Mouse (Mus musculus): ENCODE results near the gene Sec14l1. TPM values are rescaled to one million over a fixed set of nuclear protein-coding genes. Genes with fewer than 3 reads are reported as not detected.
A peak's percentile ranks its signal among the peaks of the same experiment; 100 is the strongest.
"Not testable (repeated sequence)": the region's sequence is repeated elsewhere in the genome, so short reads cannot be mapped to it uniquely, and the experiment has no call there.

Gene Sec14l1
- polyA plus RNA-seq, 1 experiment from 2014 or later: 53.4 TPM

DNA sequence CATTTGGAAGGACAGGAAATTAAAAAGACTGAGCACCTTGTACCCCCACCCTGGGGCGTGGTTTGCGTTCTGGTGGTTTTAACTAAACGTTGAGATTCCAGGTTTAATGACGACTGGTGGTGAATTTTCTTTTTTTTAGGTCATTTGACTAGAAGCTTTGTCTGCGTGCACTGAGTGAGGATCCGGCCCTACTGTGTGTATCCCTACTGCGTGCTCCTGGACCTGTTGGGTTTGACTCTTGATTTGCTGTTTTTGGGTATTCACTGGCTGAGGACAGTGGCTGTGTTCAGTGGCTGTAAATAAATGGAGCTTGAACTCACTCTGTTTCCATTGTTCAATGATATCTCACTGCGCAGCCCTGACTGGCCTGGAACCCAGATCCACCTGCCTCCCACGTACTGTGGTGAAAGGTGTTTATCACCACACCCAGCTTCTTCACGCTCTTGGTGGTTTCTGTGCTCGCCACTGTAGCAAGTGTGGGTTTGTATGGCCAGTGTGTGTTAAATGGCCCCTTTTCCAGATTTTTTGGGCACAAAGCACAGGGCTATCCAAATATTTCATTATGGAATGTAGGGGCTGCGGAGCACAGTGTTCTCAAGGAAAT, 36.2 kb upstream of the Sec14l1 start:
- no peak for ATAC-seq (ENCODE audit: insufficient number of reproducible peaks, low FRiP score)
- Histone ChIP-seq H3K36me3 (peaks cover 36% of the 10 kb centered on the region), H3K27me3 (replicated peaks) (no peaks in the 10 kb centered on the region), H3K4me2 (no peak overlapping the region), H3K9ac (no peak overlapping the region), H3K9me3 (replicated peaks) (no peaks in the 10 kb centered on the region), H3K27ac (ENCODE audit: poor library complexity, severe bottlenecking) (no peak overlapping the region), H3K4me3 (no peak overlapping the region), H3K4me1 (replicated peaks) (peaks cover 63% of the 10 kb centered on the region)
- 88% methylated on average over 12 of the region's 12 CpGs for WGBS

DNA sequence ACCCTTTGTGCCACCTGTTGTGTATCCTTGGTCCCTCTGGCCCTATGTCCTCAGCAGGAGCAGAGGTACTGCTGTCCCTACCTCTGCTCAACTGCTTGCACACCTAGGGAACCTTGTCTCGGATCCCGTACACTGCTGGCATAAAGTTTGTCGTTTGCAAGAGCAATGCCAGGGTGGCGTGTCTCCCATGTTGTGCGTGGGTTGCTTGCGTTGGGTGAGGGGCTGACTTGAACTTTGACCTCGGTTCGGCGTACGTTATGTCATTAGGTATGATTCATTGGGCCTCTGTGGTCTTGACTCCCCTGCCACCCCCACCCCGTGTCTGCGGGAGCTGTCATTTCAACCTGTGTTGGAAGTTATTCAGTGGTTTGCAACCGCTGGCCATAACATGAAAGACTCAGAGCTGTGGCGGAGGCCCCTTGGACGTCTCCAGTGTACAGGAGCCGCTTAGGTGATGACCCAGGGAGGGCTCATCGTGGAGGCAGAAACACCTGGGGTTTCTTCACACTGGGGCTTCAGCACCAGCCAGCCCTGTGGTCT, 35.2 kb upstream of the Sec14l1 start:
- Histone ChIP-seq H3K36me3 (peaks cover 36% of the 10 kb centered on the region), H3K4me2 (no peak overlapping the region), H3K4me1 (replicated peaks) (peaks cover 63% of the 10 kb centered on the region), H3K4me3 (no peak overlapping the region), H3K27me3 (replicated peaks) (no peaks in the 10 kb centered on the region), H3K9me3 (replicated peaks) (no peaks in the 10 kb centered on the region), H3K9ac (0 out of 2 replicates have a peak overlapping the region, but pooled peaks have one; percentile 34), H3K27ac (ENCODE audit: poor library complexity, severe bottlenecking) (no peak overlapping the region)
- ATAC-seq (ENCODE audit: insufficient number of reproducible peaks, low FRiP score): no peak
- WGBS: 88% methylated on average over 17 of the region's 17 CpGs

DNA sequence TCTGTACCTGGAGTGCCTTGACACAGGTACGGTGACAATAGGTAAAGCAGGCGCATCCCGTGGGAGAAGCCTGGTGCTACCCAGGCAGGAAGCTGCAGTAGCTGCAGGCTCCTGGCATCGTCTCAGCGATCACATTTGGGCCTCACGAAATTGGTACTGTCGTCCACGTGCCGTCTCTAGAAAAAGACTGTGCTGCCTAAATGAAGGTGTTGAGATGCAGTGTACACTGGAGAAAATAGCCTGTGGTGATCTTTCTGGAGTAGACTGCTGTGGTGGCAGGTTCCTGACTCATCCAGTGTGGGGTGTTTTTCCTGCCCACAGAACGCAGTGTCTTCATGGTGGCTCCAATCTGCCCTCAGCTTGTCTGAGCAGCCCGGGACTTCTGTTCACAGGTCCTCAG, 34.8 kb upstream of the Sec14l1 start:
- no peak overlapping the region for H3K4me2 ChIP-seq
- 0 out of 2 replicates have a peak overlapping the region, but pooled peaks have one; percentile 34 for H3K9ac ChIP-seq
- no peak overlapping the region for H3K4me3 ChIP-seq
- 88% methylated on average over 11 of the region's 11 CpGs for WGBS
- peak overlapping the region; percentile 82; the same call in 1 of the 2 replicates for H3K27ac ChIP-seq (ENCODE audit: poor library complexity, severe bottlenecking)
- H3K4me1 ChIP-seq (replicated peaks): peaks cover 63% of the 10 kb centered on the region
- H3K27me3 ChIP-seq (replicated peaks): no peaks in the 10 kb centered on the region
- H3K36me3 ChIP-seq: peaks cover 36% of the 10 kb centered on the region
- ATAC-seq (ENCODE audit: insufficient number of reproducible peaks, low FRiP score): no peak
- H3K9me3 ChIP-seq (replicated peaks): no peaks in the 10 kb centered on the region

DNA sequence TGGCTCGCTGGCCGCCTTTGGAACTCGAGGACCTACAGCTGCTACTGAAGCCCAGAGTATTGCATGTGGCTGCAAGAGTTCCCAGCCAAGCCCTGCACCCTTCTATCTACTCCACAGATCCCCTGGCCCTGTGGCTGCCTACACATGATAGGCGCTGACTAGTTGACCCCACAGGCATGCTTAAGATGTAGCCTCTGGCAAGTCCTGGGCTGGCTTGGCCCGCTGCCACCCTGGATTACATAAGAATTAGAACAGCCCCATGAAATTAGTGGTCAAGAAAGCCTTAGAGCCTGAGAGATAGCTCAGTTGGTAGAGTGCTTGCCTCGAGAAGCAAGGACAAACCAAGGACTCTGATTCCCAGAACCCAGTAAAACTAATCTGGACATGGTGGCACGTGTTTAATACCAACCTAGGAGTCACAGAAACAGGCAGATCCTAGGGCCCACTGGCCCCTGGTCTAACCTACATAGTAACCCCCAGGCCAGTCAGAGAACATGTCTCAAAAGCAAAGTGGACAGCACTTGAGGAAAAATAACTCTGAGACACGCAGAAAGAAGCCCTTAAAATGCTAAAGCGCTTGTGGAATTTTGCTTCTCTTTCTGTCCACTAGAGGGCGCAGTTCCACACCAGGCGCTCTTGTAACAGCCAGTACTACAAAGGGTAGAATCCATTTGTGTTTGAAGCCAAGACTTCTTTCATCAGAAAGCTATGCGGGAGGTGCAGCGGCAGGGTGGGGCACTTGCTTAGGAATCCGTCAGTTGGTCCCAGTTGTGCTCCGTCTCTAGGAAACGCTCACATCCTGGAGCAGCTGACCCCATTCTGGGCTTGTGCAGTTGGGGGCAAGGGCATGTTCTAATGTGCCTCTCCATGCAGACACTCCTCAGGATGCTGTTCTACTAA, 33.6 kb upstream of the Sec14l1 start:
- peak overlapping the region; percentile 38 for H3K4me2 ChIP-seq
- no peaks in the 10 kb centered on the region for H3K9me3 ChIP-seq (replicated peaks)
- no peak overlapping the region for H3K4me3 ChIP-seq
- peaks cover 56% of the 10 kb centered on the region for H3K4me1 ChIP-seq (replicated peaks)
- peak; percentile 68 for ATAC-seq (ENCODE audit: insufficient number of reproducible peaks, low FRiP score)
- H3K36me3 ChIP-seq: peaks cover 36% of the 10 kb centered on the region
- WGBS: 20% methylated on average over 16 of the region's 16 CpGs
- H3K27me3 ChIP-seq (replicated peaks): no peaks in the 10 kb centered on the region
- peak overlapping the region; percentile 82 for H3K27ac ChIP-seq (ENCODE audit: poor library complexity, severe bottlenecking)
- 0 out of 2 replicates have a peak overlapping the region, but pooled peaks have one; percentile 40 for H3K9ac ChIP-seq

DNA sequence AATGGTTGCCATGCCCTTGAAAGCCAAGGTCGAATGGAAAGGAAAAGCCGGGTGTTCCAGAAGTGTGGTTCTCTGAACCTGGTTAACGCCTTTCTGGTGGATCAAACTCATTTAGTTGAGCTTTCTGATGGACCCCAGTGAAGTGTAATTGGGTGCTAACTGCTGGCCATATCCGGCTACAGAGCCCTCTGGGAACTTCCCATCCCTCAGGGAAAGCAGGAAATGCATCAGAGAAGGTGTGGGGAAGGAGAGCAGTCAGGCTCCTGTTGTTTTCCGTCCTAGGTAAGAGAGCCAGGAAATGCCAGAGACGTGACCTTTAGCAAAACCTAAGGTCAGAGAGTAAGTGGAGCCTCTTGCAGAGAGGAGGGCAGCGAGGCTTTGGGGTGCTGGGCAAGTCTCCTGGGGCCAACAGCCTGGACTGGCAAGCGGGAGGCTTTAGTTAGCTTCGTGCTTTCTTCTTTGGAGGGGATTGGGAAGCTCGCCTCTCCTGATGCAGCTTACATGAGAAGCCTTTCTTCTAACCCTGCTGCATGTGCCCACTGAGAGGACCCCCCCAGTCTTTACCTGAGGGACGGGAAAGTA, 32.5 kb upstream of the Sec14l1 start:
- no peaks in the 10 kb centered on the region for H3K27me3 ChIP-seq (replicated peaks)
- H3K36me3 ChIP-seq: peaks cover 36% of the 10 kb centered on the region
- WGBS: 55% methylated on average over 11 of the region's 11 CpGs
- H3K9me3 ChIP-seq (replicated peaks): no peaks in the 10 kb centered on the region
- peak overlapping the region; percentile 82 for H3K27ac ChIP-seq (ENCODE audit: poor library complexity, severe bottlenecking)
- no peak overlapping the region for H3K4me3 ChIP-seq
- no peak overlapping the region for H3K4me2 ChIP-seq
- peak overlapping the region; percentile 37; the same call in 1 of the 2 replicates for H3K9ac ChIP-seq
- no peak for ATAC-seq (ENCODE audit: insufficient number of reproducible peaks, low FRiP score)
- H3K4me1 ChIP-seq (replicated peaks): peaks cover 57% of the 10 kb centered on the region

DNA sequence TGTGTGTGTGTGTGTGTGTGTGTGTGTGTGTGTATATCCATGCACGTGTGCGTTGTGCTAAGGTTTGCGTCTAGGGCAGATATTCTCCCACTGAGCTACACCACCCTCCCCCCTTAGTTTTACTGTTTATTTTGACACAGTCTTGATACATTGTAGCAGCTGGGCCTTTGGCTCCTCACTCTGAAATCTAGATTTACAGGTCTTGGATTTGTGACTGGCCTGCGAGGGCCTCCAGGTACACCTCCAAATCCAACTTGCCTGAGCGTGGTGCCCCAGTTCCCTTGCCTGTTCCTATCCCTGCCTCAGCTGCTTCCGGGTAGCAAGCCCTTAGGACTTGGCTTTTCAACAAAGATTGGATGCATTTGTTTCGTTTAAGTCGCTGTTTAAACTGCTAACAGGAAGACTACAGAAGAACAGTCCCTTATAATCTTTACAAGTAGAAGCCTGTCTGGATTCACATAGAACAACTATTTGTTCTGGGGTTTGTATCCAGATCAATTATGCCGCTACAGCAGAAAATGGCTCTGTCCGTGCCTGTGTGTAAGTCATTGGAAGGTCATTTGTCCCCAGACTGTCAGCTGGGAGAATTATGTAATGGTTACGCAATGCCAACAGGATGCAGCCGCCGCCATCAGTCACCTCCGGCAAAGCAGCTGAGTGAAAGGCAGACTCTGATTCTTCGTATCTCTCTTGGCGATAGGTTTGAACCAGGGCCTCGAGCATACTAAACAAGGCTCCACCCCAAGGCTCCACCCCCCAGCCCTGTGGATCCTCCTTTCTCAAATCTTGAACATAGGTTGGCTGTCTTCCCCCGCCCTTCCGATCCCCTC, 31.7 kb upstream of the Sec14l1 start:
- Histone ChIP-seq H3K27ac (ENCODE audit: poor library complexity, severe bottlenecking) (peak overlapping the region; percentile 82), H3K9ac (no peak overlapping the region), H3K4me3 (no peak overlapping the region), H3K36me3 (peaks cover 27% of the 10 kb centered on the region), H3K4me2 (no peak overlapping the region), H3K9me3 (replicated peaks) (no peaks in the 10 kb centered on the region), H3K27me3 (replicated peaks) (no peaks in the 10 kb centered on the region), H3K4me1 (replicated peaks) (peaks cover 57% of the 10 kb centered on the region)
- no peak for ATAC-seq (ENCODE audit: insufficient number of reproducible peaks, low FRiP score)
- WGBS: 78% methylated on average over 19 of the region's 19 CpGs

DNA sequence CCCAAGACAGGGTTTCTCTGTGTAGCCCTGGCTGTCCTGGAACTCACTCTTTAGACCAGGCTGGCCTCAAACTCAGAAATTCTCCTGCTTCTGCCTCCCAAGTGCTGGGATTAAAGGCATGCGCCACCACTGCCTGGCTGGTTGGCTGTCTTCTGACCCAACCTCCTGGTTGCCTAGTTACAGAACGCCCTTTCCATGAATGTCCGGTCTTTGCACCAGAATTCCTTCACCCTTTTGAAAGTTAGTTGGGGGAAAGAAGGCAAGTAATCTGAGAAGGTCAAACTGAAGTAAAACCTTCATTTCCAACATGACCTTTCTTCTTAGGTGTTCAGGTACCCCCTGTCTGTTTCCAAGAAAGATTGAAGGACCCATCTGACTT, 31.1 kb upstream of the Sec14l1 start:
- ATAC-seq (ENCODE audit: insufficient number of reproducible peaks, low FRiP score); H3K9ac ChIP-seq; H3K9me3 ChIP-seq (replicated peaks); H3K27ac ChIP-seq (ENCODE audit: poor library complexity, severe bottlenecking); H3K4me3 ChIP-seq; H3K4me2 ChIP-seq; H3K27me3 ChIP-seq (replicated peaks): not testable (repeated sequence)
- Histone ChIP-seq H3K36me3 (peaks cover 21% of the 10 kb centered on the region), H3K4me1 (replicated peaks) (peaks cover 57% of the 10 kb centered on the region)
- WGBS: 94% methylated on average over 3 of the region's 3 CpGs

DNA sequence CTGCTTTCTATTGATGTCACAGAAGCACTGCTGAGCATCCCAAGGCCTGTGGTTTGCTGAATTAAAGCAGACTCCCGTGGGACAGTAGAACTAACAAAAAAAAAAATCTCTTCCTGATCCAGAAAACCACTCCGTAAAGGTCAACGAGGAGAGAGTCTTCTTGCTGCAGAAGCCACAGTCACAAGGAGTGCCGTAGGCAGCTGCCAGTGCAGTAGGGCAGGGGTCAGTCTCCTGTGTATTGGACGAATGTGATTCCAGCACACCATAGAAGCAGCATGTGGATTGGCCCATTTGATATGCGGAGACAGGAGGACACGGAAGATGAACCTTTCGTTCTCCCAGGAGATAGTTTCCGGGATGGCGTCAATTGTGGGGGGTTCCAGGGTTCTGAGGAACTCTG, 28.8 kb upstream of the Sec14l1 start:
- WGBS: 88% methylated on average over 10 of the region's 10 CpGs
- Histone ChIP-seq H3K4me1 (replicated peaks) (peaks cover 51% of the 10 kb centered on the region), H3K36me3 (no peaks in the 10 kb centered on the region), H3K9ac (no peak overlapping the region), H3K4me3 (no peak overlapping the region), H3K4me2 (no peak overlapping the region), H3K9me3 (replicated peaks) (no peaks in the 10 kb centered on the region), H3K27me3 (replicated peaks) (no peaks in the 10 kb centered on the region), H3K27ac (ENCODE audit: poor library complexity, severe bottlenecking) (no peak overlapping the region)
- ATAC-seq (ENCODE audit: insufficient number of reproducible peaks, low FRiP score): no peak

DNA sequence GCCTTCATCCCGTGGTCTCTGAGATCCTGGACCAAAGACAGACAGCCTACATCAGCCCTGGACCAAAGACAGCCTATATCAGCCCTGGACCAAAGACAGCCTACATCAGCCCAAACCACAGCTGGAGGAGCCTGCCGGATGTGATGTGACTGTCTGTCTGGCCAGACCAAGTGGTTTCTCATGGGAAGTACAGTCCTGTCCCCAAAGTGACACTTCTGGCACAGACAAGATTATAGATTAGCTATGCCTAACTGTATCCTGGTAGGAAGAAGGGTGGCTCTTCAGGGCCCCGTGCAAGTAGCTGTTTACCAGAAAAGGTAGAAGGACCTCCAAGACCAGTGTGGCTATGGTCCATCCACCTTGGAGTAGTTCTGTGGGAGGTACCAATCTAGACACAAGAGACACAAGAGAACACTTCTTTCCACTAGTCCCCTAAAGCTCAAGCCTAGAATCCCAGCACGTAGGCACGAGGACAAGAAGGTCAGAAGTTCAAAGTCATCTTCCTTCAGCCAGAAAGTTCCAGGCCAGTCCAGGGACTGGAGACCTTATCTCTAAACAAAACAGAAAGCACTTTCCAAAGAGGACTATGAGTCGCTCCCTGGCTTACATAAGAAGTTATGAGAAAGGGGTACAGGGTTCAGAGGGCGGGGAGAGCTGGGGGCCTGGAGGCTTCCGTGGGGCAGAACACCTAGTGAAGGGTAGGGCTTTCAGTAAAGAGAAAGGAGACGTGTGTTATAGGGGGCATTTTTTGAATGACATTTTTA, 27.8 kb upstream of the Sec14l1 start:
- Histone ChIP-seq H3K27me3 (replicated peaks) (no peaks in the 10 kb centered on the region), H3K4me3 (no peak overlapping the region), H3K4me2 (no peak overlapping the region), H3K9ac (no peak overlapping the region), H3K4me1 (replicated peaks) (peaks cover 52% of the 10 kb centered on the region), H3K36me3 (no peaks in the 10 kb centered on the region), H3K9me3 (replicated peaks) (no peaks in the 10 kb centered on the region), H3K27ac (ENCODE audit: poor library complexity, severe bottlenecking) (peak overlapping the region; percentile 8; the same call in 1 of the 2 replicates)
- 41% methylated on average over 9 of the region's 9 CpGs for WGBS
- ATAC-seq (ENCODE audit: insufficient number of reproducible peaks, low FRiP score): no peak

Data from heart, embryonic 12.5 days (tissue).